ENCODE assay signal across 9 mouse cellular contexts in genomic region chr13:40784202-40784771, GRCm38 (mm10). TPM values are rescaled to one million over a fixed set of nuclear protein-coding genes. Genes with fewer than 3 reads are reported as not detected.
DNase-seq lines count a peak whose midpoint lies in the region; ATAC-seq and TF ChIP-seq lines count a peak whose summit lies in the region.
"Had no signal": no experiment of that assay in that cellular context is flagged by ENCODE, and none has a peak within 500 bp of the region (broad histone marks: within the 10 kb centered on the region; RNA-seq: fewer than 3 reads in every experiment).

No protein-coding gene starts in this region.

- no peaks in the 10 kb centered on the region for H3K27me3 ChIP-seq in forebrain, embryonic 11.5 days (ENCODE audit: control insufficient read depth, insufficient read depth, low read length)
- no peaks in the 10 kb centered on the region for H3K27me3 ChIP-seq in forebrain, embryonic 16.5 days (replicated peaks; ENCODE audit: control insufficient read depth, insufficient read depth, low read length)
- no peaks in the 10 kb centered on the region for H3K27me3 ChIP-seq in limb, embryonic 14.5 days (ENCODE audit: control insufficient read depth, insufficient read depth, low read length)
- no peaks in the 10 kb centered on the region for H3K27me3 ChIP-seq in limb, embryonic 10.5 days (ENCODE audit: low read depth, poor library complexity, severe bottlenecking)
- no peaks in the 10 kb centered on the region; the same call in 1 of the 2 replicates for H3K27me3 ChIP-seq in kidney, embryonic 14.5 days (ENCODE audit: control insufficient read depth, insufficient read depth, low read length)
- H3K27me3 ChIP-seq: limb, embryonic 12.5 days had no signal

- no peak overlapping the region for H3K27ac ChIP-seq in forebrain, embryonic 11.5 days (ENCODE audit: low read depth, low read length)
- no peak overlapping the region for H3K27ac ChIP-seq in forebrain, embryonic 16.5 days (ENCODE audit: low read length)
- no peak overlapping the region for H3K27ac ChIP-seq in limb, embryonic 14.5 days (replicated peaks; ENCODE audit: low read depth, low read length)
- H3K27ac ChIP-seq in limb, embryonic 10.5 days = no peak overlapping the region
- H3K27ac ChIP-seq in kidney, embryonic 14.5 days (ENCODE audit: low read depth, low read length) = no peak overlapping the region
- H3K27ac ChIP-seq: limb, embryonic 12.5 days had no signal

- no peak for TF ChIP-seq POLR2A in limb, embryonic 14.5 days (IDR thresholded peaks at IDR 0.05; ENCODE audit: borderline replicate concordance, extremely low read depth, insufficient read depth, insufficient read length)
- TF ChIP-seq POLR2A in brain, embryonic 14.5 days (IDR thresholded peaks at IDR 0.05; ENCODE audit: borderline replicate concordance, extremely low read depth, insufficient read depth, insufficient read length, poor library complexity, severe bottlenecking) = no peak

- ATAC-seq in forebrain, embryonic 11.5 days (replicated peaks; ENCODE audit: low FRiP score) = 0 out of 2 replicates have a peak, but pooled peaks have one; percentile 27
- ATAC-seq in forebrain, embryonic 16.5 days = no peak
- ATAC-seq in limb, embryonic 14.5 days (ENCODE audit: low FRiP score, low read depth) = no peak
- ATAC-seq in monocyte, adult 5-6 weeks (replicated peaks; ENCODE audit: insufficient number of reproducible peaks, low FRiP score, low TSS enrichment, poor library complexity, severe bottlenecking) = no peak
- ATAC-seq in kidney, embryonic 14.5 days (ENCODE audit: low FRiP score, low TSS enrichment) = no peak; the same call in 1 of the 2 replicates

- no peaks in the 10 kb centered on the region for H3K9me3 ChIP-seq in forebrain, embryonic 11.5 days (ENCODE audit: control insufficient read depth, low read length)
- no peaks in the 10 kb centered on the region for H3K9me3 ChIP-seq in forebrain, embryonic 16.5 days (ENCODE audit: control insufficient read depth, low read length)
- no peaks in the 10 kb centered on the region for H3K9me3 ChIP-seq in limb, embryonic 14.5 days (ENCODE audit: control insufficient read depth, low read length)
- H3K9me3 ChIP-seq in limb, embryonic 10.5 days (replicated peaks) = no peaks in the 10 kb centered on the region
- H3K9me3 ChIP-seq in kidney, embryonic 14.5 days (ENCODE audit: control insufficient read depth, low read length) = no peaks in the 10 kb centered on the region
- H3K9me3 ChIP-seq: limb, embryonic 12.5 days had no signal

- peak; percentile 53 for TF ChIP-seq CTCF in brain, embryonic 14.5 days (IDR thresholded peaks at IDR 0.05; ENCODE audit: borderline replicate concordance, extremely low read depth, insufficient read depth, insufficient read length)

- H3K4me3 ChIP-seq in forebrain, embryonic 11.5 days (ENCODE audit: low read depth, low read length) = no peak overlapping the region
- no peak overlapping the region for H3K4me3 ChIP-seq in forebrain, embryonic 16.5 days (replicated peaks; ENCODE audit: low read length)
- no peak overlapping the region for H3K4me3 ChIP-seq in limb, embryonic 14.5 days (replicated peaks; ENCODE audit: low read length)
- no peak overlapping the region for H3K4me3 ChIP-seq in limb, embryonic 10.5 days
- no peak overlapping the region for H3K4me3 ChIP-seq in kidney, embryonic 14.5 days (ENCODE audit: low read length)
- H3K4me3 ChIP-seq: limb, embryonic 12.5 days had no signal

- no peak overlapping the region for H3K9ac ChIP-seq in forebrain, embryonic 11.5 days (ENCODE audit: low read length)
- no peak overlapping the region for H3K9ac ChIP-seq in forebrain, embryonic 16.5 days (replicated peaks; ENCODE audit: low read depth, low read length)
- H3K9ac ChIP-seq in limb, embryonic 14.5 days (ENCODE audit: low read depth, low read length, severe bottlenecking) = no peak overlapping the region
- no peak overlapping the region for H3K9ac ChIP-seq in kidney, embryonic 14.5 days (ENCODE audit: low read depth, low read length)
- H3K9ac ChIP-seq: limb, embryonic 12.5 days had no signal

- WGBS in forebrain, embryonic 11.5 days = 50% methylated on average over 8 of the region's 8 CpGs
- WGBS in forebrain, embryonic 16.5 days = 46% methylated on average over 8 of the region's 8 CpGs
- WGBS in limb, embryonic 14.5 days = 51% methylated on average over 8 of the region's 8 CpGs
- 50% methylated on average over 8 of the region's 8 CpGs for WGBS in limb, embryonic 10.5 days
- WGBS in kidney, embryonic 14.5 days = 46% methylated on average over 8 of the region's 8 CpGs

- H3K4me2 ChIP-seq in forebrain, embryonic 11.5 days (ENCODE audit: low read depth, low read length, severe bottlenecking) = no peak overlapping the region
- H3K4me2 ChIP-seq in forebrain, embryonic 16.5 days (ENCODE audit: low read length) = no peak overlapping the region
- H3K4me2 ChIP-seq in limb, embryonic 14.5 days (replicated peaks; ENCODE audit: low read depth, low read length, severe bottlenecking) = no peak overlapping the region
- no peak overlapping the region for H3K4me2 ChIP-seq in kidney, embryonic 14.5 days (replicated peaks; ENCODE audit: low read depth, low read length)
- H3K4me2 ChIP-seq: limb, embryonic 12.5 days had no signal

- DNase-seq in forebrain, embryonic 11.5 days (ENCODE audit: low spot score) = no peak
- peak; percentile 64 for DNase-seq in limb, embryonic 14.5 days (ENCODE audit: low spot score)
- no peak for DNase-seq in limb, embryonic 10.5 days (ENCODE audit: low spot score)
- peak; percentile 56 for DNase-seq in brain, embryonic 14.5 days (ENCODE audit: low read depth)
- DNase-seq in lung, postnatal 36 days = peak; percentile 42

- no peaks in the 10 kb centered on the region for H3K36me3 ChIP-seq in forebrain, embryonic 11.5 days (ENCODE audit: control insufficient read depth, insufficient read depth, low read length)
- no peaks in the 10 kb centered on the region for H3K36me3 ChIP-seq in forebrain, embryonic 16.5 days (ENCODE audit: control insufficient read depth, insufficient read depth)
- H3K36me3 ChIP-seq in limb, embryonic 14.5 days (ENCODE audit: control insufficient read depth, insufficient read depth, low read length) = no peaks in the 10 kb centered on the region
- H3K36me3 ChIP-seq in limb, embryonic 10.5 days = no peaks in the 10 kb centered on the region
- H3K36me3 ChIP-seq in kidney, embryonic 14.5 days (ENCODE audit: control insufficient read depth, insufficient read depth, low read length) = no peaks in the 10 kb centered on the region
- H3K36me3 ChIP-seq: limb, embryonic 12.5 days had no signal

- no peaks in the 10 kb centered on the region for H3K4me1 ChIP-seq in forebrain, embryonic 11.5 days (replicated peaks; ENCODE audit: control insufficient read depth, insufficient read depth, low read length)
- no peaks in the 10 kb centered on the region for H3K4me1 ChIP-seq in forebrain, embryonic 16.5 days (replicated peaks; ENCODE audit: control insufficient read depth, insufficient read depth, low read length)
- H3K4me1 ChIP-seq in limb, embryonic 14.5 days (ENCODE audit: control insufficient read depth, insufficient read depth, low read length) = no peaks in the 10 kb centered on the region
- no peaks in the 10 kb centered on the region for H3K4me1 ChIP-seq in limb, embryonic 10.5 days
- no peaks in the 10 kb centered on the region for H3K4me1 ChIP-seq in kidney, embryonic 14.5 days (ENCODE audit: control insufficient read depth, insufficient read depth, low read length)
- H3K4me1 ChIP-seq: limb, embryonic 12.5 days had no signal

RNA-seq across cellular contexts. Expression of gene Tfap2a, which starts 46.1 kb away (rescaled TPM):
- 3.3 and 3.6 TPM in 2 replicates for polyA plus RNA-seq in forebrain, embryonic 11.5 days (2014; fragmentation: Nextera tagmentation; extraction: Ambion mirVana)
- 0.41 and 0.55 TPM in 2 replicates for polyA plus RNA-seq in forebrain, embryonic 16.5 days (2015; fragmentation: Nextera tagmentation; extraction: Ambion mirVana)
- 21.5 and 23.9 TPM in 2 replicates for polyA plus RNA-seq in limb, embryonic 14.5 days (2012; rRNA removed)
- polyA plus RNA-seq in limb, embryonic 14.5 days (2014; fragmentation: Nextera tagmentation; extraction: Ambion mirVana) = 9.6 and 12.8 TPM in 2 replicates
- 6.7 and 6.9 TPM in 2 replicates for polyA plus RNA-seq in limb, embryonic 10.5 days (2016; fragmentation: Nextera tagmentation; extraction: Ambion mirVana)
- polyA plus RNA-seq in brain, embryonic 14.5 days (2012; rRNA removed) = 5.2 and 19.9 TPM in 2 replicates
- total RNA-seq in monocyte, adult 5-6 weeks (2017) = 0.10 to 0.57 TPM in 2 of 3 replicates, not detected in the other
- polyA plus RNA-seq in kidney, embryonic 14.5 days (2014; fragmentation: Nextera tagmentation; extraction: Ambion mirVana) = 3.6 and 4.8 TPM in 2 replicates

Comparison
In these comparisons a context has a peak if more than half of its experiments do, and no peak if none do; other contexts are left out.
1. DNase-seq: peak in limb, embryonic 14.5 days (single experiment), brain, embryonic 14.5 days (single experiment) and lung, postnatal 36 days (single experiment); none in forebrain, embryonic 11.5 days (single experiment) and limb, embryonic 10.5 days (single experiment).